Mouse (Mus musculus): ENCODE data around the gene Scml4.

Gene Scml4

DNA sequence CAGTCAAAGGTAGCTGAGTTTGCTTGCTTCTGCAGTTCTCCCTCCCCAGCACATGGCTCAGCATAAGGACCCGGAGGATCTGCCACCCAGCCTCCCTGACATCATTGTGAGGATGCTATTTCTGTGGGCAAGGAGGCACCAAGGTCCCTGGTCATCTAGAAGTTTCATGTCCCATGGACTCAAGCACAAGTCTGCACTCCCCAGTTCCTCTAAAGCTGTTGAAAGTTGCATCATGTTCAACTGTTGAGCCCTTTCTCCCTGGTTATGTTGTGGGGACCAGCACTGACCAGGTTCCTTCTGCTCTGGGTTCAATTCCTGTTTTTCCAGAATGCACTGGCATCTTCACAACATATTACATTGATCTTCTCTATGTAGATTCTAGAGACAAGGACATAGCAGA, 42.9 kb downstream of the Scml4 start:
- DNase-seq (ENCODE audit: low spot score), result no peak

- peak; percentile 38 for DNase-seq (ENCODE audit: low spot score)
Observed at GRCm38 (mm10) chr10:42908562-42908961, 48.4 kb downstream of the Scml4 start.

DNA sequence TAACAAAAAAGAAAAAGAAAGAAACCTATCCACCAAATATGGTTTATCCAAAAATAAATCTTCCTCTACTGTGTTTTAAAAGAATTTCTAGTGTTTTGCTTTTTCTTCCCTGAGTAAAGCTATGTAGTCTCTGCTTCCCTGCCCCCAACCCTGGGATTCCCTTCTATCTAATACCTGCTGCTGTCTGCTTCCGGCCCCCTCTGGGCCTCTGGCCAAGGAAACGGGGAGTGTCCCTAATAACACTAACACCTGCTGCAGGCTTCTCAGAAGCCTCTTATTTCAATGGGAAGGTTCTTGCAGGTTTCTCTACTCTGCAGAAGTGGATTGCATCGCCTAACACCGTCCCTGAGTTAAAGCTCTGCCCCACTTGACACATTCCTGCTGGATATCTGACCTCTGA, 50.4 kb downstream of the Scml4 start:
- no peak for DNase-seq (ENCODE audit: low spot score)

DNA sequence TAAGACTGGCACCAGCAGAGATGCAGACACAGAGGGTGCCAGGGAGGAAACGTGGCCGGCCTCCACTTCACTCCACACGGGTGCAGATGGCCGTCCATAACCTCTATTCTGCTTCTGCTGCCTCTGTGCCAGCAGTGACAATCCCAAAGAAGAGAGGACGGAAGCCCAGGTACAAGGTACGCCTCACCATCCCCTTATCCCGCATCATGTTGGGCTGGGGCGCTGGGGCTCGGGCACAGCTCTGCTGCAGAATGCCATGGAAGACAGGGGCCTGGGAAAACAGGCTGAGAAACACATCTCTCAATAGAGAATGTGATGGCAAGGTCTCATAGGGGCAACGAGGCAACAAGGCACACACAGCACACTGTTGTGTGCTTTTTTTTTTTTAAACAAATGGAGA, 51.9 kb downstream of the Scml4 start:
- no peak for DNase-seq (ENCODE audit: low spot score)

GRCm38 (mm10) chr10:42913196-42913595, 53.0 kb downstream of the Scml4 start:
- no peak for DNase-seq (ENCODE audit: low spot score)

DNA sequence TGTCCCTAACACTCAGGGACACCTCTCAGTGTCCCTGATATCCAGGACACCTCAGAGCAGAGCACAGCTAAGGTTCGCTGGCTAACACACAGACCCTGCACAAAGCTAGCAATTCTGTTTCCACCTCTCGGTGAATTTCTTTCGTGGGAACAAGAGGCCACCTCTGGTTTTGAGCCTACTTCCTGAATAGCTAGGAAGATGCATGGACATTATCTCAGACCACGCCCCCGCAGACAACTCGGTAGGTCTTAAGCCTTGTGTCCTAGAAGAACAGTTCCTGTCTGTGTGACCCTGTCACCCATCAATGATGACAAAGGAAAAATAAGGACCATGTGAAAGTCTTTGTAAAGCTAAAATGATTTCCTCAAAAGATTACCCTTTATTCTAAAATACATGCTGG, 54.0 kb downstream of the Scml4 start:
- no peak for DNase-seq (ENCODE audit: low spot score)

- DNase-seq (ENCODE audit: low spot score), result no peak
Observed at GRCm38 (mm10) chr10:42917355-42917754, 57.2 kb downstream of the Scml4 start.

DNA sequence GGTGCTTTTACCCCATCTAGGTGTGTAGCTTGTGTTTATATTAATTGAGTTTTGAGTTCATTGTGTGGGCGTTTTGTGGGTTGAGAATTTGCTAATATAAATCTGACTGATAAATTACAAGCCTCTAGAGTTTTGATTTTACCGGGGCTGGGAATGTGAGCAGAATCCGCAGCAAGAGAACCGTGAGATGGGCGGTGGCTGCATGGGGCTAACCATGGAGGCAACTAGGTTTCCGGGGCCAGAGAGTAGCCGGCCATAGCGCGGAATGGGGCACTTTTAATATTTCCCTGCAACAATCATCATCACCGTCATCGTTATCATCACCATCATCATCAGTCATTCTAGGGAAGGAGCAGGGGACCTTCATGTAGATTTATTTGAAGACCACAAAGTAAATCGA, 59.6 kb downstream of the Scml4 start:
- DNase-seq (ENCODE audit: low spot score), result no peak

DNA sequence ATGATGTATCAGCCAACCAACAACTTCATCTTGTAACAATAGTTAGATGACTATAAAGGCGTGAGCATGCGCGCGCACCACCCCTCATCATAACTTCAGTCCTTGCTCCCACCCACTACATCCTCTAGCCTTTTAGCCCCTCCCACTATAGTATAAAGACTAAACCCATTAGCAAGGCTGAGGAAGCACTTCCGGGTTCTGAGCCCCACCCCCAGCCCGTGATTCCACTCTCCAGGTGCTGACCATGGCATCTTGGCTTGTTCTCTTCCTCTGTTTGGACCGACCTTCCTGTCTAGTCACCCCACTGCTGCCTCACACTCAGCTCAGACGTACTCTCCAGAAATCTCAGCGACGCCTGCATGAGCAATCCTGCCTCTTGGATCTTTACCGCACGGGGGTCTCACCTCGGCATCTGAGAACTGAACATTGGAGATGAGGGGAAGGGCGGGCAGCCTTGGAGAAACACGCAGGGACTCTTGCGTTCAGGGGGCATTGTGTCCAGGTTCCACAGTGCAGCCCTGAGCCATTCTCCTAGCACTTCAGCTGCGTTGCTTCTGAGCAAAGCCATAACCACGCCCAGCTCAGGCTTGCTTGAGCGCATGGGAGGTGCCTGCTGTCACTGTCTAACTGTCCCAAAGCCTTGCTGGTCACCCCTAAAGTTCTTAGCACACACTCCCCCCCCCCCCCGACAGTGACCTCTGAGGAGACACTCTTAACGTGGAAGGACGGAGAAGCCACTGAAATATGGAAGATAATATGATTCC, 65.1 kb downstream of the Scml4 start:
- DNase-seq (ENCODE audit: low spot score), result no peak

- no peak for DNase-seq (ENCODE audit: low spot score)
Observed at GRCm38 (mm10) chr10:42930121-42930650, 70.0 kb downstream of the Scml4 start.

- no peak for DNase-seq (ENCODE audit: low spot score)
Observed at GRCm38 (mm10) chr10:42932862-42933480, 72.8 kb downstream of the Scml4 start.

GRCm38 (mm10) chr10:42934672-42935071, 74.5 kb downstream of the Scml4 start:
- DNase-seq (ENCODE audit: low spot score), result peak; percentile 42

- no peak for DNase-seq (ENCODE audit: low spot score)
Observed at GRCm38 (mm10) chr10:42936205-42936604, 76.0 kb downstream of the Scml4 start.

DNA sequence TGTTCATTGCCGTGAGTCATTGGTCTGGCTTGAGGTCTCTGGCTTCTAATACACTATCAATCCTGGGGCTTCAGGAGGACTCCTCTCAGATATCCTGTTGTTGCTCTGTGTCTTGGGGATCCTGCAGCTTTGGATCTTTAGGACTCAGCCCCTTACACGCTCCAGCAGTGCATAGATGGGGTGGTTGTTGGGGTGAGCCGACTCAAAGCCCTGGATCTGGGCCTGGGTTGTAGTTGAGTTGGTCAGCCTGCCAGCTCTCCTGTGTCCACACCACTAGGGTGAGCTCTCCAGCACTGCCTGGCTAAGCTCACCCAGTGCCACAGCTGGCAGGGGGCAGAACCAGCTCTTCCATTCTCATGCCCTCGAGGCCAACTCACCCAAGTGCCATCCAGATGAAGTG, 78.2 kb downstream of the Scml4 start:
- no peak for DNase-seq (ENCODE audit: low spot score)

DNA sequence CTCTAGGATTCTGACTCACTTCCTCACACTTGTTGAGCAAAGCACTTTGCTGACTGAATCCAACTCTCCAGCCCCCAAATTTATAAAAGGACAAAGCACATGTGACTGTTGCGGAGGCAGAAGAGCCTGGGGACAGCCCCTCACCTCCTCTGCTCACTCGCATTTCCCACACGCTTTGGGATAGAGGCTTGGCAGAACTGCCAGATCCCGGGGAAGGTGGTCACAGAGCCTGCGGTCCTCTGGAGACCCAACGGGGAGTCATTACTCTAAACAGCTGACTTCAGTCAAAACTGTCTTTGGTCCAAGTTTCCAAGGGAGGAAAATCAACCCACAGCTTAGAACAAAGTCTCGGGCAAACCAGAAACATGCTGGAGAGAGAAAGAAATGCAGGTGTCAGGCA, 79.5 kb downstream of the Scml4 start:
- no peak for DNase-seq (ENCODE audit: low spot score)

- no peak for DNase-seq (ENCODE audit: low spot score)
Observed at GRCm38 (mm10) chr10:42940193-42941050, 80.3 kb downstream of the Scml4 start.

- DNase-seq (ENCODE audit: low spot score), result no peak
Observed at GRCm38 (mm10) chr10:42941278-42941677, 81.1 kb downstream of the Scml4 start.

- DNase-seq (ENCODE audit: low spot score), result peak; percentile 37
Observed at GRCm38 (mm10) chr10:42941697-42942221, 81.6 kb downstream of the Scml4 start.

DNA sequence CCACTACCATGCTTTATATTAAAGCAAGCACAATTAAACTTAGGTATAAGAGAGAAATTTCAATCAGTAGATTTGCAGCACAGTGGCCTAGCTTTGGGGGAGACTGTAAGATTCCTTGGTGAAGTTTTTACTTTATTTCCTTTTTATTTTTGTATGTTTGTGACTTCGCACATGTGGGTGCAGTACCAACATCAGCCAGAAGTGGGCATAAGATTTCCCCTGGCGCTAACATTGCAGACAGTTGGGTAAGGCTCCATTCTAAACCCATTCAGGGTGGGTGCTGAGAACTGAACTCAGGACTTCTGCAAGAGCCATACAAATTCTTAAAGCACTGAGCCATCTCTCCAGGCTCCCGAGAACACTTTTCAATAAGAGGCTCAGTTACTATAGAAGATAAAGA, 82.1 kb downstream of the Scml4 start:
- DNase-seq (ENCODE audit: low spot score), result peak; percentile 28

DNA sequence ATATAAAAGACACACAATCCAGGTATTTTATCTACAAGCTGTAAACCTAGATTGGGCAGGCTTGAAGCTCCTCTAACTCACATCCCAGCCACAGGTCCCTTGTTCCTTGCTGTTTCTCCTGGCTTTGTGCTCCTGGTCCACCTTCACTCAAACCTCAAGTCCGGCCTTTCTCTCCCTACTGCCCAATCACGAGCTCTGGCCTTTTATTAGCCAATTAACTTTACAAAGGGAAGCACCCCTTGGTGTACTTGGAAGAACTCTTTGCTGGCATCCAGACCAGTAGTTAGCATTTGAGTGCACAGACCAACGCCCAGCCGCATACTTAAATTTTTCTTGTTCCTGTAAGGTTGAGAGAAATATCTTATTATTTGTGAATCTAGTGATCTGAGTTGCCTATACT, 85.1 kb downstream of the Scml4 start:
- DNase-seq (ENCODE audit: low spot score), result no peak

DNA sequence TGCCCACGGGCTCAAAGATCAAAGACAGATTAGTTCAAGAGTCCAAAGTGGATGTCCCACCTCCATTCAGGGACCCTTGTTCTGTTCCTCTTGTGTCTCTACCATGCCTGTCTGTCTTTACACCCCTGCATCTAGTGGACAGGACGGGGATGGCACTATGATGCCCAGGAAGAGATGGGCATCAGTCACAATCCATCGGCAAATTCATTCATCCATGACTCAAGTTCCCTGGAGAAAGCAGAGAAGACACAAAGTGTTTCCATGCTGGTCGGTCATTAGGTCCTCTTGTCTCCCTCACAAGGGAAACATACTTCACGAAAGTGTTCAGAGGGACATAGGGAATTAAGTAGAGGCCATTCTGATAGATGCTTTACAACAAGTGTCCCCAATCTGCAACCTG, 87.2 kb downstream of the Scml4 start:
- no peak for DNase-seq (ENCODE audit: low spot score)

DNA sequence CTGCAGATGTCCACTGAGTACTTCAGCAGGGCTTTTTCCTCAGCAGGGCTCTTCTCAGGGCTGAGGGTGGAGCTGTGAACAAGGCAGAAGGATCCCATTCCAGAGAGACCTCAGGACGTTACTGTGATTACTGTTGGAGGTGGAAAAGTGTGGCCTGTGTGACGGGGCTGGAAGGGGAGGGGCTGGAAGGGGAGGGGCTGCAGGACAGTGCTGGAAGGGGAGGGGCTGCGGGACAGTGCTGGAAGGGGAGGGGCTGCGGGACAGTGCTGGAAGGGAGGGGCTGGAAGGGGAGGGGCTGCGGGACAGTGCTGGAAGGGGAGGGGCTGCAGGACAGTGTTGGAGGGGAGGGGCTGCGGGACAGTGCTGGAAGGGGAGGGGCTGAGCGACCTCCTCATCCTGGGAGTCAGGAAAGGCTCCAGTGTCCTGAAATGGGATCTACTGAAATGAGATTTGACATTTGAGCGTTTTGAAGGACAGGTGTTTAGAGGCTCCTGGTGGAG, 90.1 kb downstream of the Scml4 start:
- no peak for DNase-seq (ENCODE audit: low spot score)
